14 mouse cellular contexts compared by ENCODE assay signal in the genomic region with DNA sequence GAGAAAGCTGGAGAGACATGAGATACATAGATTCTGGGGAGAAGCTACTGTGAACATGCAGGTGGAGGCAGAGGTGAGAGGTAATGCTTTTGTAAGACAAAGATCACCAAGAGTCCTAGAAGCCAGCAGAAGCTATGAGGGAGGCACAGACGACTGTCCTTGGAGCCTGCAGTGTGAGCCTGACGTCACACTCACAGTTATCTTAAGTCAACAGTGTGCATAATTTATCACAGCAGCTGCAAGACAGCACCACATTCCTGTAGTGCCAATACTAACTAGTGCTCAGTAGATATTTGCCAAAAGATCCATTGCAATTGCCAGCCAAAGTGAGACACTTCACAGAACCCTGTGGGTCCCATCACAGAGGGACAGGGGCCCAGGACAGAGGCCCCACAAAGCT.
DNase-seq lines count a peak whose midpoint lies in the region; ATAC-seq and TF ChIP-seq lines count a peak whose summit lies in the region.
"Had no signal": no experiment of that assay in that cellular context is flagged by ENCODE, and none has a peak within 500 bp of the region (broad histone marks: within the 10 kb centered on the region; RNA-seq: fewer than 3 reads in every experiment).

No protein-coding gene starts in this region.

- no peak overlapping the region for H3K4me3 ChIP-seq in midbrain, embryonic 11.5 days (ENCODE audit: low read depth, low read length)
- no peak overlapping the region for H3K4me3 ChIP-seq in midbrain, embryonic 14.5 days (replicated peaks; ENCODE audit: low read depth, low read length)
- no peak overlapping the region for H3K4me3 ChIP-seq in intestine, embryonic 14.5 days (ENCODE audit: low read depth, low read length)
- no peak overlapping the region for H3K4me3 ChIP-seq in stomach, embryonic 15.5 days (replicated peaks)
- H3K4me3 ChIP-seq in cerebellum, adult 2 months (replicated peaks; ENCODE audit: insufficient read depth, low read depth, low read length), result no peak overlapping the region
- H3K4me3 ChIP-seq: embryonic facial prominence, embryonic 15.5 days; limb, embryonic 15.5 days; midbrain, embryonic 12.5 days had no signal

- no peaks in the 10 kb centered on the region for H3K27me3 ChIP-seq in midbrain, embryonic 11.5 days (ENCODE audit: control insufficient read depth, insufficient read depth, low read length)
- no peaks in the 10 kb centered on the region for H3K27me3 ChIP-seq in midbrain, embryonic 14.5 days (ENCODE audit: control insufficient read depth, insufficient read depth, low read length)
- H3K27me3 ChIP-seq in intestine, embryonic 14.5 days (replicated peaks; ENCODE audit: control insufficient read depth, insufficient read depth, low read length), result no peaks in the 10 kb centered on the region
- H3K27me3 ChIP-seq in stomach, embryonic 15.5 days (replicated peaks), result no peaks in the 10 kb centered on the region
- no peaks in the 10 kb centered on the region for H3K27me3 ChIP-seq in cerebellum, adult 2 months (ENCODE audit: control insufficient read depth, insufficient read depth, low read length)
- H3K27me3 ChIP-seq: embryonic facial prominence, embryonic 15.5 days; limb, embryonic 15.5 days; midbrain, embryonic 12.5 days; Patski had no signal

- TF ChIP-seq POLR2A in cerebellum, adult 2 months (IDR thresholded peaks at IDR 0.05; ENCODE audit: borderline replicate concordance, insufficient read depth, low read length), result no peak

- H3K9me3 ChIP-seq in midbrain, embryonic 11.5 days (ENCODE audit: control insufficient read depth, low read length), result no peaks in the 10 kb centered on the region
- H3K9me3 ChIP-seq in midbrain, embryonic 14.5 days (ENCODE audit: control insufficient read depth, low read length), result no peaks in the 10 kb centered on the region
- no peaks in the 10 kb centered on the region for H3K9me3 ChIP-seq in intestine, embryonic 14.5 days (ENCODE audit: control insufficient read depth, low read length)
- H3K9me3 ChIP-seq in stomach, embryonic 15.5 days, result no peaks in the 10 kb centered on the region
- H3K9me3 ChIP-seq: embryonic facial prominence, embryonic 15.5 days; limb, embryonic 15.5 days; midbrain, embryonic 12.5 days had no signal

- no peaks in the 10 kb centered on the region for H3K4me1 ChIP-seq in midbrain, embryonic 11.5 days (ENCODE audit: control insufficient read depth, insufficient read depth, low read length)
- no peaks in the 10 kb centered on the region for H3K4me1 ChIP-seq in midbrain, embryonic 14.5 days (ENCODE audit: control insufficient read depth, insufficient read depth, low read length)
- no peaks in the 10 kb centered on the region for H3K4me1 ChIP-seq in intestine, embryonic 14.5 days (replicated peaks; ENCODE audit: control insufficient read depth, insufficient read depth, low read length)
- no peaks in the 10 kb centered on the region for H3K4me1 ChIP-seq in stomach, embryonic 15.5 days
- peaks cover 10% of the 10 kb centered on the region for H3K4me1 ChIP-seq in cerebellum, adult 2 months (ENCODE audit: control insufficient read depth, insufficient read depth, low read length)
- H3K4me1 ChIP-seq: midbrain, embryonic 12.5 days had no signal

- TF ChIP-seq CTCF in cerebellum, adult 2 months (IDR thresholded peaks at IDR 0.05; ENCODE audit: borderline replicate concordance, insufficient read depth, low read depth, low read length), result no peak

- no peak for ATAC-seq in midbrain, embryonic 11.5 days (ENCODE audit: low FRiP score)
- ATAC-seq in midbrain, embryonic 14.5 days (ENCODE audit: low FRiP score, low TSS enrichment), result no peak
- peak; percentile 83; the same call in 1 of the 2 replicates for ATAC-seq in intestine, embryonic 14.5 days (replicated peaks; ENCODE audit: low FRiP score, low TSS enrichment, low read depth)
- peak; percentile 80 for ATAC-seq in stomach, embryonic 15.5 days (ENCODE audit: insufficient read depth, low FRiP score, low read depth)
- ATAC-seq: Patski had no signal

- WGBS in midbrain, embryonic 11.5 days, result 57% methylated on average over 2 of the region's 2 CpGs
- 48% methylated on average over 2 of the region's 2 CpGs for WGBS in midbrain, embryonic 14.5 days
- 16% methylated on average over 2 of the region's 2 CpGs for WGBS in intestine, embryonic 14.5 days
- 9% methylated on average over 2 of the region's 2 CpGs for WGBS in stomach, embryonic 15.5 days
- WGBS in cerebellum, adult 2 months, result 39% methylated on average over 2 of the region's 2 CpGs

- peak; percentile 14 for DNase-seq in embryo, embryonic 10.5 days (ENCODE audit: low spot score)
- DNase-seq in embryo, embryonic 9.5 days (ENCODE audit: extremely low spot score), result no peak
- DNase-seq in midbrain, embryonic 11.5 days (ENCODE audit: low spot score, missing footprints), result peak; percentile 1
- no peak for DNase-seq in midbrain, embryonic 14.5 days
- DNase-seq in intestine, embryonic 14.5 days (ENCODE audit: low spot score), result no peak
- no peak for DNase-seq in MN1 (ENCODE audit: low spot score)
- no peak for DNase-seq in cerebellum, adult 2 months
- DNase-seq: gastrocnemius, postnatal 10 days; kidney, adult 2 months had no signal

- no peak overlapping the region for H3K9ac ChIP-seq in midbrain, embryonic 11.5 days (ENCODE audit: low read length)
- H3K9ac ChIP-seq in midbrain, embryonic 14.5 days (replicated peaks; ENCODE audit: low read length), result no peak overlapping the region
- H3K9ac ChIP-seq in intestine, embryonic 14.5 days (ENCODE audit: low read length), result no peak overlapping the region
- no peak overlapping the region for H3K9ac ChIP-seq in stomach, embryonic 15.5 days
- H3K9ac ChIP-seq: embryonic facial prominence, embryonic 15.5 days; limb, embryonic 15.5 days; midbrain, embryonic 12.5 days had no signal

- no peak overlapping the region for H3K4me2 ChIP-seq in midbrain, embryonic 11.5 days
- no peak overlapping the region for H3K4me2 ChIP-seq in midbrain, embryonic 14.5 days (ENCODE audit: low read length)
- no peak overlapping the region for H3K4me2 ChIP-seq in intestine, embryonic 14.5 days (ENCODE audit: low read length)
- H3K4me2 ChIP-seq in stomach, embryonic 15.5 days, result no peak overlapping the region
- H3K4me2 ChIP-seq: embryonic facial prominence, embryonic 15.5 days; limb, embryonic 15.5 days; midbrain, embryonic 12.5 days had no signal

- no peak overlapping the region for H3K27ac ChIP-seq in midbrain, embryonic 11.5 days (ENCODE audit: low read depth, low read length)
- H3K27ac ChIP-seq in midbrain, embryonic 14.5 days (replicated peaks; ENCODE audit: low read depth, low read length), result no peak overlapping the region
- no peak overlapping the region for H3K27ac ChIP-seq in intestine, embryonic 14.5 days (ENCODE audit: low read depth)
- no peak overlapping the region for H3K27ac ChIP-seq in stomach, embryonic 15.5 days
- no peak overlapping the region for H3K27ac ChIP-seq in cerebellum, adult 2 months (ENCODE audit: insufficient read depth, low read length)
- H3K27ac ChIP-seq: embryonic facial prominence, embryonic 15.5 days; limb, embryonic 15.5 days; midbrain, embryonic 12.5 days had no signal

- H3K36me3 ChIP-seq in midbrain, embryonic 11.5 days (ENCODE audit: control insufficient read depth, insufficient read depth, low read length), result no peaks in the 10 kb centered on the region
- no peaks in the 10 kb centered on the region for H3K36me3 ChIP-seq in midbrain, embryonic 14.5 days (ENCODE audit: control insufficient read depth, insufficient read depth, low read length)
- no peaks in the 10 kb centered on the region for H3K36me3 ChIP-seq in intestine, embryonic 14.5 days (ENCODE audit: control insufficient read depth, insufficient read depth, low read length)
- H3K36me3 ChIP-seq in stomach, embryonic 15.5 days, result no peaks in the 10 kb centered on the region
- H3K36me3 ChIP-seq: embryonic facial prominence, embryonic 15.5 days; limb, embryonic 15.5 days; midbrain, embryonic 12.5 days had no signal

Comparison
In these comparisons a context has a peak if more than half of its experiments do, and no peak if none do; other contexts are left out.
1. DNase-seq: peak in embryo, embryonic 10.5 days (single experiment) and midbrain, embryonic 11.5 days (single experiment); none in embryo, embryonic 9.5 days (single experiment), midbrain, embryonic 14.5 days (single experiment), intestine, embryonic 14.5 days (single experiment), MN1 (single experiment) and cerebellum, adult 2 months (0 of 2).
2. ATAC-seq: peak in intestine, embryonic 14.5 days (single experiment) and stomach, embryonic 15.5 days (single experiment); none in midbrain, embryonic 11.5 days (single experiment) and midbrain, embryonic 14.5 days (single experiment).